Mouse (Mus musculus) ZHBTc4 (cell line): ENCODE results near the gene Olfr462.
A peak's percentile ranks its signal among the peaks of the same experiment; 100 is the strongest.
"Not testable (repeated sequence)": the region's sequence is repeated elsewhere in the genome, so short reads cannot be mapped to it uniquely, and the experiment has no call there.

Source experiments
- DNase-seq: peaks from one replicate; pipeline ENCODE4 v3.0.0-alpha.2; 2011; ENCODE audit warnings: low read depth, low spot score

The Olfr462 gene

DNA sequence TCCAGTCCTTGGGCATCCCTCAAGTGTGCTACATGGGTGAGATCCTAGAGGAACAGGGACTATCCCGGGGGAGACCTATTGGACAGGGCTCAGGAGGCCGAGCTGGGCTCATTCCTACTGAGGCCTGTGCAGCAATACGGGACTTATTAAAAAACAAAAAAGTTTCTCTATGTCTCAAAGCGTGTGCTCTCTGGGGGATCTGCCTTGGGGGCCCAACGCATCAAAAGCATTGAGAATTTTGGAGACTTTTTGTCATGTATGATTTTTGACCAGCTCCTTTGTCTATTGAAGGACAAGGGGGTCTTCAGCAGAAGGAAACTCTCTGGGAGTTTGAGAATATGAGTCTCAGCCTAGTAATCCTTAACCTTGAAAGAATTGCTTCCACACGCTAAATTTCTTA lies at the start of gene Olfr462:
TSS of gene Olfr462 (minus strand) at position 101 of the 400 bp plus-strand sequence.
- DNase-seq = no peak

DNA sequence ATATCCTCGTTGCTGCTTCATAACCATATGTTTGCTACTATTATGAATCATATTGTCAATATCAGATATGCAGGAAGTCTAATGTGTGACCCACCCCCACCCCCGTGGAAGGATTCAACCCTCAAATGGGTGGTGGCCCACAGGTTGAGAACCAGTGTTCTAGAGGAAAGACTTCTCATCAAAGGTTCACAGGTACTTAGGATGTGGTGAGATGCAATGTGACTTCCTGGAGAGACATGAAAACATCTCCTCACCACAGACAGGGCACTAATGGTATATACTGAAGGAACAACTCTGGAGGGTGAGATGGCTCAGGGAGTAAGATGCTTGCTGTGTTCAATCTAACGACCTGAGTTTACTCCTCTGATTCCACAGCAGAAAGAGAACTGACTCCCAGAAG lies 43.4 kb upstream of the Olfr462 start:
- no peak for DNase-seq

- DNase-seq = no peak
These were observed 41.7 kb upstream of the Olfr462 start for GRCm38 (mm10) chr11:87933731-87934130.

DNA sequence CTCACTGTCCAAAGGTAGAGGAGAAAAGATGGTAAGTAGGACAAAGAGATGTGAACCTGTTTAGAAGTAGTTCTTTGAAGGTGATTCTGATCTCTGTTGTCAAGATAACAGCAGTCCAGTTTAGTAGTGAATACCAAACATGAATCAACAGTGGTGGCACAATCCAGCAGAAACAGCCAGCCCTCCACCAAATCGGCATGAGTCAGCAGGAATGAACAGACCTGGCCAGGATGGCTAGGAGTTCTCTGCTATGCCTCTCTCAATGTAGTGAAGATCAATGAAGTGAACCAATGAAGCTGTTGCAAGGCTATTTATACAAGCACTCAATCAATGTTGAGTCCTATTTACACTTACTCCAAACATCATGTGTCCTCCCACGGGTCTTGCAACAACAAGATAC lies 38.3 kb upstream of the Olfr462 start:
- DNase-seq = no peak

GRCm38 (mm10) chr11:87920966-87921365 lies 28.9 kb upstream of the Olfr462 start, which contains the start of gene Olfr464:
TSS of gene Olfr464 (minus strand) at chr11:87920967.
- DNase-seq = peak; percentile 72

DNA sequence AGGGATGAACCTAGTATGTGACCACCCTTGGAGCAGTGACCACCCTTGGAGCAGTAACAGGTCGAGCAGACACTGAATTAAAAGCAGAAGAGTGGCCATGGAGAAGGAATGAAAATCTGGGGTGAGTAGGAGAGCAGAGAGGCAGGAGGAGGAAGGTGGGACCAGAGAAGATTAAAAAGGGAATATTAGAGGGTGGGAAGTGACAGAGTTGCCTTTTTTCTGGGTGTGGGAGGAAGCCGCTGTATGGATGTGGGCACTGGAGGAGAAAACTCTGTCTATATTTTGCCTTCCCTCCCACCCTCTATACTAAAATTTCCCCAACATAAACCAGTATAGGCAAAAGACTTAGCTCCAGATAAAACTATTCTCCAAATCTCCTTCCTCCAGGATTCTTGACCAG lies 28.2 kb upstream of the Olfr462 start:
- DNase-seq = no peak

DNA sequence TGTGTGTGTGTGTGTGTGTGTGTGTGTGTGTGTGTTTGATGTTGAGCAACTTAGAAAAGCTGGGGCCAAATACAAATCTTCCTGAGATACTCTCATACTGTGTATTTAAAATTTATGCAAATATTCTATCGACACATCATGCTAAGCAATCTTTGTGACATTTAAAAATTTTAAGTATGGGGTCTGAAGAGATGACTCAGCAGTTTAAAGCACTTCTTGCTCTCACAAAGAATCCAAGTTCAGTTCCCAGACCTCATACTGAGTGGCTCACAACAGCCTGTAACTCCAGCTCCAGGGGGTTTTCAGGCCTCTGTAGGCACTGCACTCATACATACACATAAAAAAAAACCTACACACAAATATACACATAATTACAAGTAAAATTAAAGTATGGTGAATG lies 23.9 kb upstream of the Olfr462 start:
- DNase-seq = no peak

DNA sequence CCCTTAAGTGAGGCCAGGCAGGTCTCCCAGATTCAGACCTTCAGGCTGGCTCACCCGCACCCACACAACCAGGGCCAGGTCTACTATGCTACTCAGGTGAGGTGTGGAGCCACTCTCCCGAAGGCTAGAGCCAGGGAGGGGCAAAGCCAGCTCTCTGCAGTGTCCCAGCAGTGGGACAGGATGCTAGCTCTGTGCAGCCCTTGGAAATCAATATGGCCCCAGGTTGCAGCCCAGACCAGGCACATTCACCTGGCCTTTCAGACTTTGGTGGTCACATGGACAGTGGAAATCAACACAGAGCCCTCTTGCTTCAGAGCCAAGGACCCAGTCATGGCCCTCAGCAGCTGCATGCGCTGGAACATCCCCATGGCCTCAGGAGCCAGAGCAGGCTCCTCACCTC lies 12.3 kb upstream of the Olfr462 start:
- no peak for DNase-seq

GRCm38 (mm10) chr11:87897287-87897686 lies 5.2 kb upstream of the Olfr462 start, which contains the start of gene Olfr463:
TSS of gene Olfr463 (minus strand) at chr11:87897387.
- DNase-seq = no peak

GRCm38 (mm10) chr11:87884856-87885255 lies 7.2 kb downstream of the Olfr462 start:
- no peak for DNase-seq

DNA sequence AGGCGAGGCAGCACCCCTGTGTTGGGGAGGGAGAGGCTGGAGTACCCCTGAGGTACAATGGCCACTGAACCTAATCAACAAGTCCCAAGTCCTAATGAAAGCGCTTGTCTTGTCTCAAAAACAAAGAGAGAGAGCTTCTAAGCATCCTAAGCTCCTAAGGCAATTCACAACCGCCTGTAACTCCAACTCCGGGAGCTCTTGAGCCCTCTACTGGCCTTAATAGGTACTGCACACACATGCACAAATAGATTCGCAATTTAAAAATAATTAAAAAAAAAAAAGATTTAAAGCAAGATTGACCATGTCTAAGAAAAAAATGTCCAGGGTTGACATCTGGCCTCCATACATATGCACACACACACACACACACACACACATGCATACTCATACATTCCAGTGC lies 8.6 kb downstream of the Olfr462 start:
- peak; percentile 69 for DNase-seq

- DNase-seq = no peak
These were observed 10.4 kb downstream of the Olfr462 start for GRCm38 (mm10) chr11:87881714-87882113.

- DNase-seq = no peak
These were observed 12.2 kb downstream of the Olfr462 start for GRCm38 (mm10) chr11:87879826-87880225.

GRCm38 (mm10) chr11:87875436-87875835 lies 16.6 kb downstream of the Olfr462 start, which contains the start of gene Epx:
TSS of gene Epx (minus strand) at chr11:87875536.
- no peak for DNase-seq

GRCm38 (mm10) chr11:87871766-87872165 lies 20.3 kb downstream of the Olfr462 start:
- DNase-seq = no peak

GRCm38 (mm10) chr11:87870096-87870495 lies 22.0 kb downstream of the Olfr462 start:
- peak; percentile 68 for DNase-seq

GRCm38 (mm10) chr11:87866891-87867290 lies 25.2 kb downstream of the Olfr462 start:
- not testable (repeated sequence) for DNase-seq

DNA sequence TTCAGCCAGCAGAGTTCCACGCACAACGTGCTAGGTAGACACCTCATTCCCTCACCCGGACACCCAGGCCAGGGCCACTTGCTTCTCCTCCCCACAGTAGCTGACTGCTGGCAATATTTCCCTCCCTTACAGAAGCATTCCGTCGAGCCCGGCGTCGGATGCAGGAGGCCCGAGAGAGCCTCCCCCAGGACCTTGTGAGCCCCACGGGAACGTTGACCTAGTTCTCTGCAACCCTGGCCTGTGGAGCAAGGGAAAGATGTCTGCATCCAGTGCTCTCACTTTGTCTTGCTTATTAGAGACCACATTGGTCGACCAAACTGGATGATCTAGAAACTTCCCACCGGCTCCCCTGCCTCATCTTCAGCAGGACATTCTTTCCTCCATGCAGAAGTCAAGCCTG lies 29.3 kb downstream of the Olfr462 start:
- DNase-seq = no peak

DNA sequence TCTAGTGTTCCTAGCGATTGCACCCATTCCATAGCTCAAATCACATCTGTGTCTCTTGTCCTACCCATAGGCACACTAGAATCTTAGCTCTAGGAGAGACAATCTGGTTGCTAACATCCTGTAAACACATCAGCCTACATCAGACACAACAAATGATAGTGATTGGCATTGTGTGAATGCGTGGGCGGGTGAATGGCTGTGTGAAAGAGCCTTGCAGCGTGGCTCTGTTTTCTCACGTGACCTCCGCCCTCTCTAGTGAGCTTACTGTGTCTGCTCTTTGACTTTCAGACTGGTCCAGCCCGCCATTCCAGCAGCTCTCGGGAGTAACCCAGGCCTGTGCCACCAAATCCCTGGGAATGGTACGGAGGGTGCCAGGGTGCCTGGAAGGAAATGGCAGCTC lies 31.6 kb downstream of the Olfr462 start:
- peak; percentile 59 for DNase-seq

- DNase-seq = no peak
These were observed 32.8 kb downstream of the Olfr462 start for GRCm38 (mm10) chr11:87859273-87859672.

DNA sequence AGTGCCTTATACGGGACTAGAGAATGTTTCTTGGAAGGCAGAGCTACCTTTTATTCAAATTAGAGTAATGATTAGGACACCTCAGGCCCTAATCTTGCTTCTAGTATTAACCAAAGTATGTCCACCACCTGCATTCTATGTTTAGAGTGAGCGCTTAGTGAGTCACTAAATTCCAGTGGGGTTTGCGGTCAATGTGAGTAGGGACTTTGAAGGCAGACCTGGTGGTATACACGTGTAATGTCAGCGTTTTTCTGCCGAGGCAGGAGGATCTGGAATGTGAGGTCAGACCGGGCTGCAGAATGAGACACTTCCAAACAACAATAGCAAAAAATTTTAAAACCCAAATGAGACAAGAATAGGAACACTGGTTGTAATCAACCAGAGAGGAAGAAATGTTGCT lies 37.5 kb downstream of the Olfr462 start:
- DNase-seq = peak; percentile 22

GRCm38 (mm10) chr11:87853597-87853954 lies 38.5 kb downstream of the Olfr462 start:
- no peak for DNase-seq

DNA sequence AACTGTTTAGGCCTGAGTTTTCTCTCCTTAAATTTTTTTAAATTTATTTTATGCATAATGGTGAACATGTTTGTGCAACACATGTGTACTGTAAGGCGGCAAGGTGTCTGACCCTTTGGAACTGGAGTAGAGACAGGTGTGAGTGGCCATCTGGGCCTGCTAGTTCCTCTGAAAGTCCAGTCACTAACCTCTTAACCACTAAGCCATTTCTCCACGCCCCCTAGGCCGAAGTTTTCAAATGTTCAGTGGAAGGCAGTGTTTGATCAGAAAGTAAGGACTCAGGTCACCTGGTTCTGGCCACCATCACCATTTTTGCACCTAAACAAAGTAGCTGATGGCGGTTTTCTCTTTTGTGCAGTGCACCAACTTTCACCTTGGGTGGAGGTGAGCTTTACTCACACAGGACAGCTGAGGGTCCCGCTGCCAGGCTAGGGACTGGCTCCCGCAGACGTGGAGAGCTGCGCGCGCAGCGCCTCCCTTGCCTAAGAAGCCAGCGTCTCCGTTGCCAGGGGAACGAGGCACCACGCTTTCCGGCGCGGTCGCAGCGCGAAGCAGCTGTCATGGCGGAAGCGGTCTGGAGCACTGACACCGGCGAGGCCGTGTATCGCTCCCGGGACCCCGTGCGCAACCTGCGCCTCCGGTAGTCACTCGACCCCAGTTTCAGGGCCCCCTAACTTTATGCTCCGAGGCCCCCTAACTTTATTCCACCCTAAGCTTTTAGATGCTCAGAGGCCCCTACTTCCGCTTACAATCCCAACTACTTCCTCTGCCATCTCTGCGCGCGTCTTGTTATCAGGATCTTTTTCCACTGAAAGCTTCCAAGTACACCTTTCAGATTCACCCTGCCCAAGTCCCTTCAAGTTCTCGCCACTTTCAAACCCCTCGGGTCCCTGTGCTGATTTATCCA lies 39.1 kb downstream of the Olfr462 start, which contains the start of gene Mks1:
TSS of gene Mks1 (plus strand) at position 526 of the 907 bp plus-strand sequence.
- peak; percentile 97 for DNase-seq
